Mouse (Mus musculus): ENCODE measurements at regions not wholly inside any gene's neighbourhood (a gene's known extent, or its start where the extent isn't known, plus 50 kb on each side); places are given as distances from the start of the nearest gene placed in this dataset.

- no peak for DNase-seq (ENCODE audit: low read depth, low spot score)
Measured at GRCm38 (mm10) chr1:66099562-66100444, 75.3 kb upstream of the Map2 start.

GRCm38 (mm10) chr1:66101419-66101818 is 73.7 kb upstream of the Map2 start:
- no peak for DNase-seq (ENCODE audit: low read depth, low spot score)

- no peak for DNase-seq (ENCODE audit: low read depth, low spot score)
Measured at GRCm38 (mm10) chr1:66104493-66104892, 70.6 kb upstream of the Map2 start.

GRCm38 (mm10) chr1:66105206-66105605 is 69.9 kb upstream of the Map2 start:
- DNase-seq (ENCODE audit: low read depth, low spot score): no peak

GRCm38 (mm10) chr1:66108051-66108450 is 67.0 kb upstream of the Map2 start:
- DNase-seq (ENCODE audit: low read depth, low spot score): no peak

- no peak for DNase-seq (ENCODE audit: low read depth, low spot score)
Measured at GRCm38 (mm10) chr1:66113916-66114315, 61.2 kb upstream of the Map2 start.

- DNase-seq (ENCODE audit: low read depth, low spot score): peak; percentile 8
Measured at GRCm38 (mm10) chr1:66115330-66115729, 59.7 kb upstream of the Map2 start.
